Mouse (Mus musculus) E14TG2a.4 (cell line): ENCODE measurements around the gene Hnrnph3.

Source experiments
- H3K27me3 ChIP-seq: 2 replicates; pipeline ENCODE4 v1.6.1; 2014; ENCODE audit warnings: low read length, control low read depth; ENCODE audit not compliant: insufficient read depth
- H3K36me3 ChIP-seq: 2 replicates; pipeline ENCODE4 v1.6.1; 2014; ENCODE audit warnings: low read length, control low read depth; ENCODE audit not compliant: insufficient read depth
- H3K4me1 ChIP-seq: replicated peaks from 2 replicates; pipeline ENCODE4 v1.6.1; 2014; ENCODE audit warnings: low read depth, low read length, control low read depth
- H3K4me3 ChIP-seq: replicated peaks from 2 replicates; pipeline ENCODE4 v1.5.1; 2014; ENCODE audit warnings: mild to moderate bottlenecking, low read length
- H3K9me3 ChIP-seq: 2 replicates; pipeline ENCODE4 v1.6.1; 2014; ENCODE audit warnings: low read length, control low read depth
- CTCF ChIP-seq: conservative IDR thresholded peaks from 2 replicates; pipeline ENCODE4 v1.5.1; 2014; ENCODE audit warnings: low read length
- NANOG ChIP-seq: IDR thresholded peaks from 2 replicates; pipeline ENCODE4 v1.6.1; 2014; ENCODE audit warnings: borderline replicate concordance, low read length, mixed read lengths
- POU5F1 ChIP-seq: IDR thresholded peaks from 2 replicates; pipeline ENCODE4 v1.6.1; 2014; ENCODE audit warnings: low read length, borderline replicate concordance

Hnrnph3 gene

GRCm38 (mm10) chr10:62987341-62987740 lies 36.7 kb downstream of the Hnrnph3 start:
- Histone ChIP-seq H3K4me3 (no peak overlapping the region), H3K36me3 (peaks cover 63% of the 10 kb centered on the region), H3K27me3 (no peaks in the 10 kb centered on the region), H3K9me3 (no peaks in the 10 kb centered on the region), H3K4me1 (peaks cover 60% of the 10 kb centered on the region)
- TF ChIP-seq POU5F1, result no peak
- TF ChIP-seq CTCF, result peak; percentile 100

- peaks cover 63% of the 10 kb centered on the region for H3K4me1 ChIP-seq
- no peaks in the 10 kb centered on the region for H3K9me3 ChIP-seq
- no peak overlapping the region for H3K4me3 ChIP-seq
- no peaks in the 10 kb centered on the region for H3K27me3 ChIP-seq
- H3K36me3 ChIP-seq, result peaks cover 44% of the 10 kb centered on the region
- TF ChIP-seq NANOG, result no peak
- TF ChIP-seq POU5F1, result no peak
- TF ChIP-seq CTCF, result no peak
Measured at GRCm38 (mm10) chr10:62984495-62984894, 39.5 kb downstream of the Hnrnph3 start.

GRCm38 (mm10) chr10:62984072-62984471 lies 39.9 kb downstream of the Hnrnph3 start:
- Histone ChIP-seq H3K36me3 (peaks cover 40% of the 10 kb centered on the region), H3K4me3 (no peak overlapping the region)
- TF ChIP-seq CTCF, result no peak
- TF ChIP-seq NANOG, result no peak
- no peak for TF ChIP-seq POU5F1

GRCm38 (mm10) chr10:62980039-62980954 lies 43.7 kb downstream of the Hnrnph3 start, which contains the start of gene Rufy2:
Gene Rufy2, plus strand, starts transcription at chr10:62980223.
- Histone ChIP-seq H3K27me3 (peaks cover 7% of the 10 kb centered on the region), H3K36me3 (peaks cover 34% of the 10 kb centered on the region), H3K9me3 (no peaks in the 10 kb centered on the region), H3K4me3 (peak within 1 kb of the TSS; percentile 95), H3K4me1 (peaks cover 44% of the 10 kb centered on the region)
- TF ChIP-seq POU5F1 (no peak), NANOG (no peak), CTCF (no peak)

More at GRCm38 (mm10) chr10:62984072-62984471, 39.9 kb downstream of the Hnrnph3 start:
- Histone ChIP-seq H3K4me1 (peaks cover 65% of the 10 kb centered on the region), H3K9me3 (no peaks in the 10 kb centered on the region), H3K27me3 (peaks cover 2% of the 10 kb centered on the region)

GRCm38 (mm10) chr10:62979667-62980038 lies 44.4 kb downstream of the Hnrnph3 start:
- TF ChIP-seq POU5F1 (no peak), CTCF (no peak), NANOG (no peak)
- peaks cover 7% of the 10 kb centered on the region for H3K27me3 ChIP-seq
- peaks cover 38% of the 10 kb centered on the region for H3K4me1 ChIP-seq
- H3K4me3 ChIP-seq, result peak overlapping the region; percentile 95
- H3K9me3 ChIP-seq, result no peaks in the 10 kb centered on the region
- peaks cover 29% of the 10 kb centered on the region for H3K36me3 ChIP-seq

GRCm38 (mm10) chr10:62971821-62972220 lies 52.2 kb downstream of the Hnrnph3 start:
- H3K4me3 ChIP-seq, result no peak overlapping the region
- H3K36me3 ChIP-seq, result peaks cover 82% of the 10 kb centered on the region
- no peaks in the 10 kb centered on the region for H3K27me3 ChIP-seq
- peaks cover 51% of the 10 kb centered on the region for H3K9me3 ChIP-seq
- no peaks in the 10 kb centered on the region for H3K4me1 ChIP-seq
- TF ChIP-seq NANOG (no peak), POU5F1 (no peak), CTCF (no peak)

GRCm38 (mm10) chr10:62966291-62966690 lies 57.7 kb downstream of the Hnrnph3 start:
- TF ChIP-seq POU5F1, result no peak
- no peak for TF ChIP-seq NANOG
- no peak for TF ChIP-seq CTCF
- peaks cover 95% of the 10 kb centered on the region for H3K36me3 ChIP-seq
- no peaks in the 10 kb centered on the region for H3K27me3 ChIP-seq
- H3K9me3 ChIP-seq, result peaks cover 41% of the 10 kb centered on the region
- no peaks in the 10 kb centered on the region for H3K4me1 ChIP-seq
- no peak overlapping the region for H3K4me3 ChIP-seq

- Histone ChIP-seq H3K9me3 (peaks cover 39% of the 10 kb centered on the region), H3K4me1 (no peaks in the 10 kb centered on the region), H3K36me3 (peaks cover 95% of the 10 kb centered on the region), H3K4me3 (no peak overlapping the region), H3K27me3 (no peaks in the 10 kb centered on the region)
- TF ChIP-seq POU5F1, result no peak
- no peak for TF ChIP-seq NANOG
- TF ChIP-seq CTCF, result no peak
Measured at GRCm38 (mm10) chr10:62965796-62966195, 58.2 kb downstream of the Hnrnph3 start.
